Mouse (Mus musculus) heart, postnatal 0 days (tissue): ENCODE results near the gene Ackr3.

Experiments
- CTCF ChIP-seq: IDR thresholded peaks from 2 replicates; pipeline ENCODE4 v1.5.1; 2016; ENCODE audit warnings: antibody characterized with exemption, control low read depth, low read depth
- EP300 ChIP-seq: IDR thresholded peaks from 2 replicates; pipeline ENCODE4 v1.6.1; 2016; ENCODE audit warnings: antibody characterized with exemption, low read depth

DNA sequence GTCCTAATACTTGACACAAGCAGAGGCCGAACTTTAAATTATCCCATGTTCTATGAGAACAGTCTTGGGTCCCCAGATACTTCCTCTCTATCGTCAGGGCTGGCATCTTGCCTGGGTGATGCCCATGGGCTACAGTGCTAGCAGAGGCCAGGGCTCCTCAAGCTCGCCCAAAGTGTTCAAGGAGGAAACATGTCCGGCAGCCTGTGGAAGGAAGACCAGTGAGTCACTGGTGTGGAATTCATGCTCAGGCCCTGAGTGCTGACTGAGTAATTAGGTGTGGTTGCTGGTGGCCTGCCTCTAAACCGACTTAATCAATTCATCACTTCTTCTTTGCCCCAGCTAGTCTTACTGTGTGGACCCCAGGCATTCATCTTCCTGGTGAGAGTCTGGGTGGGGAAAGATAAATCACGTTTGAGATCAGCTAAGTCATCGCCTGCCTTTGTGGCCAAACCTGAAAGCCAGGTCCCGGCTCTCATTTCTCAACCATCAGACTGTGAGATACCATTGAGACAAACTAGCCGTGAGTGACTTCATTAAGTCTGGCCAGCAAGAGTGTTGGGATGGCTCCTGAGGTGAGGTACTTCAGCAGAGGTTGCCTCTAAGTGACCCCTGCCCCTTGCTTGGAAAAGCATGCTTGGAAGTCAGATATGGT lies 21.9 kb downstream of the Ackr3 start:
- no peak for TF ChIP-seq CTCF
- no peak for TF ChIP-seq EP300
